Mouse (Mus musculus): Measurements from ENCODE around the gene Caskin2.
A peak's percentile ranks its signal among the peaks of the same experiment; 100 is the strongest.
"Not testable (repeated sequence)": the region's sequence is repeated elsewhere in the genome, so short reads cannot be mapped to it uniquely, and the experiment has no call there.

Caskin2 gene

DNA sequence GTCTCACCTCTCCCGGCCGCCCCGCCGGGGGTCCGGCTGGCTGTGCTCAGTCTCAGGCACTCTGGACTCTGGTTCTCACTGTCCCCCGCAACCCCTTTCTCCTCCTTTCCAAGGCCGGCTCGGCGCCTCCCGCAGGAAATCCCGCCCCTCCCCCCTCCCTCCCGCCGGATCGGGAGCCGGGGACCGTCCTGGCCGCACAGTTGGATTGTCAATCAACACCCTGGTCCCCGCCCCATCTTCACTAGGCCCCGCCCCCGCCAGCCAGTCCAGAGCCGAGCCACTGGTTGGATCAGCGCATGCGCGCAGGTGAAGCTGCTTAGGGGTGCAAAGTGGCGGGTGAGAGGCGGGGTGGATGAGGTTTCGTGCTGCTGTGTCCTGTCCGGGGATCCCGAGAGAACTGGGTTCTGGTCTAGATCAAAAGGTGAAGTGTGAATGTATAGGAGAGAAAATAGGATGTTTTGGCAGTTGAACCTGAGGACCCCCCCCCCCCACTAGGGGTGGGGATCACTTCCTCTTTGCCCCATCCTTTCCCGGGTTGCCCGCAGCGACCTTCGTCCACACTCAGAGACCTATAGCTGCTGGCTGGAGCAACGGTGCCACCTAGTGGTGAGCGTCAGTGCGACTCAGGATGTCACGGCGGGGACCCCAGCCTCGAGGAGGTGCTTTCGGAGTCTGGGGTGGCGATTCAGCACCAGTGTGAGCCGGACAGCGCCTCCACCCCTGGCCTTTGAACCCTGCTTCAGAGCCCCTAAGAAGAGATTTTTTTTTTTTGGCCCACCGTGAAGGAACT, at the start of gene Caskin2:
Caskin2 (minus strand) TSS at position 133 of the 790 bp plus-strand sequence.
- peak; percentile 84 for DNase-seq

DNA sequence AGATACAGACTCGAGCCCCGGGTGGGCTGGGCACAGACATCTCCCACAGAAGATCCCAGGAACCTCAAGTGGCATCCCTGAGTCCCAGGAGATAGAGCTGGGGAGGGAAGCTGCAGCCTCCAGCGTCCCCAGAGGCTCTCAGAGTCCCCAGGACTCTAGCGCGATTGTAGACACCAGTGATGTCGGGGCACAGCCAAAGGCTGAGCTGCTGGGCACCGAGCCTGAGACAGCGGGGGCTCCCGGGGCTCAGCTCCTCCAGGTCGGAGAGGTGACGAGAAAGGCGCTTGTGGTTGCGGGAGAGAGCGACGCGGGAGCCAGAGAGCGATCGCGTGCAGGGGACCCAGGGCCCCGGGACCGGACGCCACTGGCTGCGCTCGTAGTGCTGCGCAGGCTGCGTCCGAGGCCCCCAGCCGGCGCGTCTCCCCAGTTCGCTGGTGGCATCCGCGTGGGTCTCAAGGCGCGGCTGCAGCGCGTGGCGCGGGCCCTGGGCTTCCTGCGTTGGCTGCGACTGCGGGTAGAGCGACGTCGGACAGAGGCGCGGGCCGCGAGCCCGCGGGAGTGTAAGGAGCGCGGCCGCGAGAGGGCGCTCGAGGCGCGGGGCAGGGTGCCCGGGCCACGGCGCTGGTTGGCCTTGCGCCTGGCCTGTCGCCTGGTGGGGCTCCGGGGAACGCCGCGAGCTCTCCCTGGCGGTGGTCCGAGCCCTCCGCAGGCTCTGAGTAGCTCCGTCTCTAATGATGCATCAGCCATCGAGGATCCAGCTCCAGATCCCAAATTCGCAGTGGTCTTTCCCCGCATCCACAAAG, 45.9 kb upstream of the Caskin2 start:
- DNase-seq: peak; percentile 65

DNA sequence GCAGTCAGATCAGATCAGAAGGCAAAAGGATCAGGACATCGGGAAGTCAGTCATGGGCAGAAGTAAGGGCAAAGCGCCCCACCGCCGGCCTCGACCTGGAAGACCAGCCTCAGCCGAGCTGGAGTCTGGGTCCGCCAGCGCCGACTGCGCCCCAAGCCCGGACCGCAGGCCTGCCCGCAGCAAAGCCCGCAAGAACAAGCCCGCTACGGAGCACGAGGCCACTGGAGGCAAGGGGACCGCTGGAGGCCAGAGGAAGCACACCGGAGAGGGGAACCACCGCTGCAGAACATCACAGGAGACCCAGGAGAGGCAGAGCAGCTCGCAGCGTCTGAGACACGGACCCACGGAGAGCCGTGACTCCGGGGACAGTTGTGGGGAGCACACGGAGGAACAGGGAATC, 44.9 kb upstream of the Caskin2 start, which contains the start of gene Myo15b:
Myo15b (plus strand) TSS at position 53 of the 400 bp plus-strand sequence.
- DNase-seq: no peak

DNA sequence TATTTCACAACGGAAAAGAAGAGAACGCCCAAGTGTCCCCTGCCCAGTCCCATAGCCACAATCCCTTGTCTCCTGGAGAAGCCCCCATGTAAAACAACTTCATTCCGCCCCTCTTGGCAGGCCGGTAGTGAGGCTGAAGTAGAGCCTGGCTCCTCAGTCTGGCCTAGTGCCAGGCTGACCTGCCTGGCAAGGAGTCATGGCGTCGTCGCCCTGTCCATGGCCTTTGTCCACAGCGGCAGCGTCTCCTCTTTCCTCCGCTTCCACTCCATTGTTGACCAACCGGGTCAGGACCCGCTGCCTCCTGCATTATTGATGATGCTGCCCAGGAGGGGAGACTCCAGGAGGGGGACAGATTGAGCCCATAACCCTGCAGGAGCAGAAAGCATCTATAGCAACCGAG, 44.5 kb upstream of the Caskin2 start:
- no peak for DNase-seq

DNA sequence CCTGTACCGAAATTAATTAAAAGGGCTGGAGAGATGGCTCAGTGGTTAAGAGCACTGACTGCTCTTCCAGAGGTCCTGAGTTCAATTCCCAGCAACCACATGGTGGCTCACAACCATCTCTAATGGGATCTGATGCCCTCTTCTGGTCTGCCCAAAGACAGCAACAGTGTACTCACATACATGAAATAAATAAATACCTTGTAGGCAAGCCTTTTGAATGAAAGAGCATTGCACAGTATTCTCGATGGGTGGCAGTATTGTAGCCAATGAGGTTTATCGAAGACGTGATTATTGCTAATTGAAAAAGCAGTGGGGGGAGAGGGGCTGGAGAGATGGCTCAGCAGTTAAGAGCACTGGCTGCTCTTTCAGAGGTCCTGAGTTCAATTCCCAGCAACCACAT, 43.7 kb upstream of the Caskin2 start:
- DNase-seq: not testable (repeated sequence)

DNA sequence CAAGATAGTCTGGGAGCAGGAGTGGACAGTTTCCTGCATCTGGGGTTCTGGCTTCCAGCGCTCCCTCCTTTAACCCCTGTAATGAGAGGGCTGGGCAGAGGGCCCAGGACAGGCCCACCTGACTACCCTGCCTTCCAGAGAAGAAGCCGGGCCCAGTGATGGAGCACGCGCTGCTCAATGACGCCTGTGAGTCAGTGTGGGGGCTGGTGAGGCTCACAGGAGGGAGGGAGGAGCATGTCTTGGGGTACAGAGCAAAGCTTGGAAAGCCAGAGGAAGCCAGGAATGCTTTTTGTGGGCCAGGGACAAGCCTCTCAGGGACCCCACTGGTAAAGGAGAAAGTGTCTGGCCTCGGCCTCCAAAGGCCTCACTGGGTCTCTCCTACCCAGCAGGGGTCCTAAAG, 41.2 kb upstream of the Caskin2 start:
- peak; percentile 31 for DNase-seq

DNA sequence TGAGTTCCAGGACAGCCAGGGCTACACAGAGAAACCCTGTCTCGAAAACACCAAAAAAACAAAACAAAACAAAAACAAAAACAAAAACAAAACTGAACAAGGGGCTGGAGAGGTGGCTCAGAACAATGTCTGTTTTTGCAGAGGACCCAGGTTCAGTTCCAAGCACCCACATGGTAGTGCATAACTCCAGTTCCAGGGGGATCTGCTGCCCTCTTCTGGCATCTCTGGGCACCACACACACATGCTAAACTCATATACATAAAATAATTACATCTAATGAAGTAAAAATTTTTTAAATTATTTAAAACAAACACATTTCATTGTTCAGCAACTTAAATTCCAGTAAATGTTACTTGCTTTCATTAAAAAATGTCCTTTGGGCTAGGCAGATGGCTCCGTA, 32.4 kb upstream of the Caskin2 start:
- DNase-seq: no peak

DNA sequence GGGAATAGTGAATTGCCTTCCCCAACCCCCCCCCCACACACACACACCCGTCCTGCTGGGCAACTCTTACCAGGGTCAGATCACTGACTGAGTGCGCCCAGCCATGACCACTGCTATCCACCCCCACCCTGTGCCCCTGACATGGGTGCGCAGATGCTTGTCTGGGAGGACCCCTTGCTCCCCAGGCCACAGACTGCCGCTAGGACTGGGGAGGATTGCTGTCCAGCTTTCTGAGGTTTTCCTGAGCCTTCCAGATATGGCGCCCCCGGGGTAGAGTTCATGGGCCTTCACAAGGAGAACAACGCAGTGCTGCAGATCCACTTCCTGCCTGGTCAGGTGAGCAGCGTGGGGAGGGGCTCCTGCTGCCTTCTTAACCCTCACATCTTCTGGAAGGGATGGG, 30.8 kb upstream of the Caskin2 start:
- DNase-seq: no peak

DNA sequence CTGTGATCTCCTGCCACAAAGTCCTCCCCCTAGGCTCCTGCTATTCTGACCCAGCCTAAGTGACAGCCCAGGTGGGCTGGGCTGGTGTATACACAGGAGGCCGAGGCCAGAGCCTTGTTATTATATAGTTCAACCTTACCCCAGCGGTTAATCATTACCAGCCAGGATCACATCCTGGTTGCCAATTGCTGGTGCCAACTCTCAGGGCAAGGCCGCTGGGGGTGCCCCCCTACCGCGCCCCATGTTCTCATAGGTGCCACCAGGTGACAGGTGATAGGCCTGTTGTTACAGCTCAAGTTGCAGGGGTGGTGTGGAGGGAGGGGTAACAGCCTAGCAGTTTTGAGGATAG, 30.4 kb upstream of the Caskin2 start:
- no peak for DNase-seq

DNA sequence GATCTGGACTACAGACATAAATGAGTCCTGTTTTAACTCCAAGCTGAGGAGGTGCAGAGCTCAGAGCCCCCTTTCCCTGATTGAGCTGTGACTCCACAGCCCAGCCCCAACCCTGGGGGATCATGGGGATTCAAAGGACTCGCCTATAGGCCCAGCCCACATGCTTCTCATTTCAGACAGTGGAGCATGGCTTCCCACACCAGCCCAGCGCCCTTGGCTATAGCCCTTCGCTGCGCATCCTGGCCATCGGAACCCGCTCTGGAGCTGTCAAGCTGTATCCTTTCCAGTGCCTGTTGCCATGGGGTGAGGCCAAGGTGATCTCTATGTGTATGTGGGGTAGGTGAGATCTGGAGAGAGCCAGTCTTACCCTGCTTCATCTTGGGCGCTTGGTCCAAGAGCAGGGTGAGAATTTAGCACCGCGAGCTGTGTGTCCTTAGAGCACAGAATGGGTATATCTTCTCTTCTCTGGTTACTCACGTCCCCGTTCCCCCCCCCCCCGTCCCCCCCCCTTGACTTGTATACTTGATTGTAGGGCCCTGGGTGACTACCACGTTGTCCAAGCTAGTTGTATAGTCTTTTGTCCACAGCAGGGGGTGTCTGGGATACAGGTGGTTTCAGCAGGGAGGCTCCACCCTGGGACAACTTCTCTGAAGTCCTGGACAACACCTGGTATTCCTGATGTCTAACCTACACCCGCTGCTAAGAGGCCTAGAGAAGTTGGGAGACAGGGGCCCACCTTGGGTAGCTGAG, 29.9 kb upstream of the Caskin2 start:
- no peak for DNase-seq

DNA sequence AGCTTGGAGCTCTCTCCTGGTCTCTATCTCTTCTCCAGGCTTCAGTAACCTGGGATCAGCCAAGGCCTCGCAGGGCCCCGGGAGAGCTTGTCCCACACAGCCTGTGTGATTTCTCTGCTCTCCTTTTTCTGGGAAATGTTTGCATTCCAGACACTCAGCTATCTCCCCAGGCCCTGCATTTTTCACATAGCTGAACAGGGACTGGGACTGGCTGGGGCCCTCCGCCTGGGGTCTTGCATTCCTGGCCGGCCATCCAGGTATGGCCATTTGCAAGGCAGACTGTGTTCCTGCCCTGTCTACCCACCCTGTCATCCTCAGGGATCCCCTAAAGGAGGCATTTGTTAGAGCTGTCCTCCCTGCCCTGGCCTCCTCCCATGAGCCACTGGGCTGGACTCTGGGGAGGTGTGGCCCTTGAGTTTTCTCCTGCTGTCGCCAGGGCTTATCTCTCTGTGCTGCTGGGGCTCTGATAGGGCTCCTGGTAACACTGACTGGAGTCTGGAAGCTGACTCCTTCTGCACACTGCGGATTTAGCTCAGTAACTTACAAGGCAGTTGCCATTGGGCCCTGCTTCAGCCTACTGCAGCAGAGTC, 28.6 kb upstream of the Caskin2 start:
- DNase-seq: no peak

DNA sequence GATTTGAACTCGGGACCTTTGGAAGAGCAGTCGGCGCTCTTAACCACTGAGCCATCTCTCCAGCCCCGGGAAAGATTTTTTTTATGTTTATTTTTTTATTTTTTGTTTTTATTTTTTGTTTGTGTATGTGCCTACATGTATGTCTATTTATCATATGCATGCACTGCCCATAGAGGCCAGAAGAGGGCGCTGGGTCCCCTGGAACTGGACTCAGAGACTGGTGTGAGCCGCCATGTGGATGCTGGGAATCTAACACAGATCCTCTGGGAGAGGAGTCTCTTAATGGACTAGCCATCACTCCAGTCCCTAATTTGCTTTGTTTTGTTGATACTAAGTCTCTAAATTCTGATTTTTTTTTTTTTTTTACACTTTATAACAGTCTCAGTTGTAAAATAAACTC, 27.6 kb upstream of the Caskin2 start:
- no peak for DNase-seq

DNA sequence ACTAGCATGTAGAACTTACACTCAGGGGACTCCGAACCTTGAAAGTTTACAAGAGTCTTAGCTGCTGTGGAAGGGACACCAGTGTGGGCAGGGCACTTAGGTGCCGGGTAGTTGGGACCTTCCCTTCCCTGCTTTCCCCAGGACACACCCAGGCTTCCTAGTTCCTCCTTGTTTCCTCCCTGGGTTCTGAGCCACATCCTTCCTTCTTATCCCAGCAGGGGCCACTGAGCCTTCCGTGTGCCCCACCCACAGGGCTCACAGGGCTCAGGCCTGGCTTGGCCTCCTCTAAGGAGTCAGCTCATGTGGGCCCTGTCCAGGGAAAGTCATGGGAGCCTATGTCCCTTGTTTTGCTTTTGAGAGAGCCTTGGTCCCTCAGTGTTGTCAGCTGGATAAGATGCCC, 26.3 kb upstream of the Caskin2 start:
- DNase-seq: no peak

DNA sequence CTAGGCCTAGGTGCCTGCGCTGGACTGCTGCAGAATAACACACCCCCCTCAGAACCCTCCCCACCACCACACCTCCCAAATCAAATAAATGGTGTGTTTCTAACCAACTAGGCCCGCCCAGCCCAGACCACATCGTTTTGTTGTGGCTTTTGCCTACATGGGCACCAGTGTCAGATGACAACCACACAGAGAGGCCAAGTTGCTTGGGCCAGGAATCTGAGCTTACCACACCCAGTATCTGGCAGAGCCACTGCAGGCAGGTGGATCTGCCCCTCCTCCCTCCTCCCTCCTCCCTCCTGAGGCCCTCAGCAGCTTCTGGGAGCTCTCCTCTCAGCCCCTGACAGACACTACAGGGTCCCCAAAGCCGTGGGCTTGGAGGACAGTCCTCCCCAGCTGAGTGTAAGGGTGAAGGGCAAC, 25.5 kb upstream of the Caskin2 start:
- no peak for DNase-seq

DNA sequence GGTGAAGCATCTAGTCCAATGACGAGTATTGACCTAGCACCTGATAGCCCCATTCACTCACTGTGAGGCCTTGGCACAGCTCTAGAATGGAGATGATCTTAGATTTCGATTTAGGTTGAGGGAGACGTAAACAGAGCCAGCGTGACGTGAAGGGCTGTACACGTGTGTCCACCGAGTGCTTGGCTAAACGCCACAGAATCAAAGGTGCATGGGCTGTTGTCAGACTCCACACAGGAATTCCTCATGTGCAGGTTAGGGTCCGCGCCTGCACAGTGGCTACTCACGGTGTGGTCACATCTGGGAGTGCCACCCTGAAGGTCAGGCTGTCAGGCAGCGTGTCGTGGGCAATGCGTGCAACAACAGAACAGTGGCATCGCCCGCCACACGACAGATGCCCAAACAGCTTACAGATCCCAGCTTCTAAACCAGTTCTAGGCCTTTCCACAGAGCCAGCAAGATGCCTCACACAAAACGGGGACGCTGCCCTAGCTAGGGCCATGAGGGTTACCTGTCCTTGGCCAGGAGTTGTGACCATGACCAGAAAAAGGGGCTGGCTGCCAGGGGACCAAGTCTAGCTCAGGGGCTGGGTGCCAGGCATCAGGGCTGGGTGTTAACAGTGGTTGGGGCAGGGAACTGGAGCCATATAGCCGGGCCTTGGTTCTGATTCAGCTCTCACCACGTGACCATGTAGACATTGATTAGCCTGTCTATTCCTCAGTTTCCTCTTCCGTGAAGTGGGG, 24.3 kb upstream of the Caskin2 start:
- no peak for DNase-seq

DNA sequence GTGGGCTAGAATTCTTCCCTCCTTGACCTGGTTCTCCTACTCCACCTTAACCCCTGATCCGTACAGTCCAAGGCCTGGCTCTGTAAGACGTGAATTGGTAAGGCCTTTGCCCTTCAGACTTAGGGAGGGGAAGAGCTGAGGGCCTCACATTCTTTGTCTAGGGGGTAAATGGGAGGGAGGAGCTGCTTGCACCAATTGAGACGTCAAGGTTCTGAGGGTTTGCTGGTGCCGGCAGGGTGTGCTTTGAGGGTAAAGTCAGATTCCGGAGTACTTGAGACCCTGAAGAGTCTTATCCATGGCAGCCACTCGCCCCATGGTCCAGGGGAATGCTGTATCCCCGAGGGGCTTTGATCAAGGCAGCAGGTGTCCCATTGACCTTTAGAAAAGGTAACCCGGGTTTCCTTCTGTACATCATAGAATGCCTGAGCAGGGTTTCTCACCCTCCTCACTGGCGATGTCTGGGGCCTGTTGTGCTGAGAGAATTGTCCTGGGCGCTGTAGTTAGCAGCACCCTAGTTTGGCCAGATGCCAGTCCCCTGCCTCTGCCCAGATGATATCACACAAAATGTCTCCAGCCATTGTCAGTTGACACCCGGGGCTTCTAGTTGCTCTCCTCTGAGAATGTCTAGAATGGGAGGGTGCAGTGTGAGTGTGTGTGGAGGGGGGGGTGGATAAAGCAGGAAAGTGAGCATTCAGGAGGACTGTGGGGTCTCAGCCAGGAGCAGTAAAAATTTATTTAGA, 23.4 kb upstream of the Caskin2 start:
- DNase-seq: no peak

DNA sequence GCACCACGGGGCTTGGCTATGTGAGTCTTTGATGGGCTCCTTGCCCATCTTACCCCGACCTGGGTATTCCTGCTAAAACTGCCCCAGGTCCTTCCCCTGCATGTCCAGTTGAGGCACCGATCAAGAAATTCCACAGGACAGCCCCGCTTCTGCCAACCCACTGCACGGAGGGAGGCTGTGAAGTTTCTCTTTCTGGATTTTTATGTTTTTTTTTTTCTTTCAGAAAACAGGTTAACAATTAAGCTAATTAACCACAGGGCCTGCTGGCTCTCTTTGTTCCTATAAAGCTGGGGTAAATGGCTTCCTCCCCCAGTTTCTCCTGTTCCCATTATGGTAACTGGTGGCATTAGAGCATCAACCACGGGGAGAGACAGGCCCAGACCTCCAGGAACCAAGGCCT, 20.6 kb upstream of the Caskin2 start:
- DNase-seq: no peak

DNA sequence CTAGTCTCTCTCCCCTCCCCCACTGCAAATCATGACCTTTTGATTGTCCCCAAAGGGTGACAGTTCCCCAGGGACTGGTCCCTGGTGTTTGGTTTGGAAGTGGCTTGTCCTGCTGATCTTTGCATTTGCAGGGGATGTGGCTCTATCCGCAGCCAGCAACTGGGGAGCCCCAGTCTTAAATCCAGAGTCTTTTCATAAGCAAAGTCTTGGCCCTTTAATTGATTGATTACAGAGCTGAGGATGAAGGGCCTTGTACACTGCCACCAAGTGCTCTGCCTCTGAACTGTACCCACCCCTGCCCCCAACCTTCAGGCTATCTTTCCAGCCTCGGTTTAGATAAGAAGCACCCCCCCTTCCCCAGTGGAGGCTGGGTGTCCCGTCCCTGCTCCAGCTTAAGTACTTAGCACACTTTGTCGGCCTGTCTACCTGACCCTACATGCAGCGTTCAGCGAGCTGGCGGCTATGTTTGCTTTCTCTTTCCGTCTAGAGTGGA, 19.6 kb upstream of the Caskin2 start:
- no peak for DNase-seq

DNA sequence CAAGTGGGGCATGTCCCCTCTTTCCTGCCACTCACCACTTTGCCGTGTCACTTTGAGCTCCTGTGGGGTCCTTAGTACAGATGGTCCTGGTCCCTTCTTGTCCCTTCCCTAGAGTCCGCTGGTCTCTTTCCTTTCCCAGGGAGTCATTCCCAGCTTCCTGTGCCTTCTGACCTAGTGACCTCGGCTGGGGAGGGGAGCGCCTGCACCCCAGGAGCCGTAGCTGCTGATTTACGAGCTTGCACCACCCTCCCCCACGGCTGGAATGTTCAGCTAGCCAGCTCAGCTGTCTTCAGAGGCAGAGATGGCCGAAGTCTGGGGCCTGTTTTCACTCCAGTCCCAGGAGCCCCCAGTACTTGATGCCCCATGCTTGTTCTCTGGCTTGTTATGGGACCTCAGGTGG, 19.1 kb upstream of the Caskin2 start:
- DNase-seq: no peak

DNA sequence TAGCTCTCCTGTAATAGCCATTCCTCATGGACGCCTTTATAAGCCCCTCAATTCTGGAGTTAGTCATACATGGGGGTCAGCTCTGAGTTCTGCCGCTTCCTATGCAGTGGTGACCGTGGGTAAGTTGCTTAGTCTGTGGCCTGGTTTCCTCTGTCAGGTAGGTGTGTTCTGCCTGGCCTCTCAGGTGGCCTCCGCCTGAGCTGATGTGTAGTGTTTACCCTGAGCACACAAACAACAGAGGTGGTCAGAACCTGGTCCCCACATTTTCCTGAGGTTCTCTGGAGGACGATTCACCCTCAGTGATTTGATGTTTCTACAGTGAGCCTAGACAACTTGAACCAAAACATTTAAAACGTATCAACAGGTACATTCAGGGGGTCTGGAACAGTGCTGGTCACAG, 18.6 kb upstream of the Caskin2 start:
- no peak for DNase-seq

DNA sequence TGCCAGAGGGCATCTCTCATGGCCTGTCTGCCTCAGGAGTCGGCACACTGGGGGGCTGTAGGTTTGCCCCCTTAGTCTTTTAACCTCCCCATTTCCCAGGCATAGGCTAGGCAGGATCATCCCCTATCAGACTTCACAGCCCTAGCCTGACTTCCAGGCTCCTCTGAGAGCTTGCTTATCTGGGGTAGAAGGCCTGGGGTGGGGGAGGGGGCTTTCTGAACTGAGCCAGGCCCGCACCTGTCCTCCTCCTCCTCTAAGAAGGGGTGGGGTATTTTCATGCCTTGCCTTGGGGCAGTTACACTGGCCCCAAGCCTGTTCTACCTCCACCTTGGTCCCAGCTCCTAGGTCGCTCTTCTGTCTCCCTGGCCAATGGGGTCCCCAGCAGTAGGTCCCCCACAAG, 18.1 kb upstream of the Caskin2 start:
- no peak for DNase-seq

Data from right cerebral cortex, postnatal 25 days (tissue).